ENCODE assay signal across 23 mouse cellular contexts in the genomic region with DNA sequence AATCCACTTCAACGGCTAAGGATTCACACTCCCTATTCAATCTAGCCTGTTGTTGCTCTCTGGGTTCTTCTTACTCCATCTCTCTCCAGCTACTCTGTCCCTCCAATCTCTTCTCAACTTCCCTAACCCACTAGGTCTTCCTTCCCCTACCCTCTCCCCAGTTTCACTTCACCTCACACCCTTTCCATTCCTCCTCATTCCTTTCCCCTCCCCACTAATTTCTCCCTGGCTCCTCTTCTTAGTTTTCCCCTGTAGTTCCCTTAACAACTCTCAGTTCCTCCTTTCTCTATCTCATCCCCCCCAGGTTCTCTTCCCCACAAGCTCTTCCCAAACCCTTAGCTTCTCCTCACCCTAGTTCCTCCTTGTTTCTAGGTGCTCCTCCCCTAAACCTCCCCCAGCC. TPM values are rescaled to one million over a fixed set of nuclear protein-coding genes. Genes with fewer than 3 reads are reported as not detected.
"Had no signal": no experiment of that assay in that cellular context is flagged by ENCODE, and none has a peak within 500 bp of the region (broad histone marks: within the 10 kb centered on the region; RNA-seq: fewer than 3 reads in every experiment).

No protein-coding gene starts in this region.

- H3K4me2 ChIP-seq: lung, embryonic 14.5 days; midbrain, embryonic 12.5 days; neural tube, embryonic 12.5 days; stomach, embryonic 15.5 days had no signal

- H3K4me1 ChIP-seq: midbrain, embryonic 10.5 days; midbrain, embryonic 12.5 days; neural tube, embryonic 12.5 days; stomach, embryonic 15.5 days had no signal

- H3K36me3 ChIP-seq: midbrain, embryonic 10.5 days; midbrain, embryonic 12.5 days; neural tube, embryonic 12.5 days; stomach, embryonic 15.5 days had no signal

- ATAC-seq: midbrain, embryonic 16.5 days had no signal

- H3K9me3 ChIP-seq: stomach, embryonic 15.5 days had no signal

- H3K27me3 ChIP-seq: midbrain, embryonic 12.5 days; neural tube, embryonic 12.5 days; stomach, embryonic 15.5 days had no signal

- H3K27ac ChIP-seq: midbrain, embryonic 10.5 days; midbrain, embryonic 12.5 days; neural tube, embryonic 12.5 days; stomach, embryonic 15.5 days; stomach, postnatal 0 days had no signal

- H3K4me3 ChIP-seq: midbrain, embryonic 10.5 days; midbrain, embryonic 12.5 days; myocyte; neural tube, embryonic 12.5 days; stomach, embryonic 15.5 days had no signal

- DNase-seq: lung, adult 18-20 months; lung, embryonic 14.5 days; lung, postnatal 10 days; lung, postnatal 4 days; midbrain, embryonic 14.5 days; right cerebral cortex, postnatal 14 days; thymus, adult 2 months; thymus, postnatal 25 days; thymus, postnatal 4 days had no signal

- H3K9ac ChIP-seq: lung, embryonic 14.5 days; midbrain, embryonic 12.5 days; neural tube, embryonic 12.5 days; stomach, embryonic 15.5 days had no signal

RNA-seq across cellular contexts. Expression of a gene that starts 4.8 kb away (rescaled TPM):
- total RNA-seq: megakaryocyte-erythroid progenitor cell, adult 5-6 weeks; neutrophil, adult 5-6 weeks had no signal
- polyA plus RNA-seq: liver, embryonic 16.5 days; lung, embryonic 14.5 days; lung, embryonic 16.5 days; midbrain, embryonic 12.5 days; midbrain, embryonic 14.5 days; midbrain, embryonic 16.5 days; myocyte; neural tube, embryonic 14.5 days; spleen, adult 2 months; stomach, embryonic 15.5 days; stomach, postnatal 0 days; thymus, adult 2 months; urinary bladder, adult 2 months had no signal

RNA-seq across cellular contexts. Expression of a gene that starts 23.3 kb away (rescaled TPM):
- total RNA-seq: megakaryocyte-erythroid progenitor cell, adult 5-6 weeks; neutrophil, adult 5-6 weeks had no signal
- polyA plus RNA-seq: liver, embryonic 16.5 days; lung, embryonic 14.5 days; lung, embryonic 16.5 days; midbrain, embryonic 12.5 days; midbrain, embryonic 14.5 days; midbrain, embryonic 16.5 days; neural tube, embryonic 12.5 days; neural tube, embryonic 14.5 days; stomach, embryonic 15.5 days; stomach, postnatal 0 days had no signal

RNA-seq across cellular contexts. Expression of a gene that starts 28.2 kb away (rescaled TPM):
- total RNA-seq: megakaryocyte-erythroid progenitor cell, adult 5-6 weeks; neutrophil, adult 5-6 weeks had no signal
- polyA plus RNA-seq: lung, embryonic 16.5 days; spleen, adult 2 months; stomach, embryonic 15.5 days; thymus, adult 2 months; urinary bladder, adult 2 months had no signal

RNA-seq across cellular contexts. Expression of a gene that starts 44.7 kb away (rescaled TPM):
- total RNA-seq: neutrophil, adult 5-6 weeks had no signal
